Mouse (Mus musculus): ENCODE measurements around the gene Rbm20.
A peak's percentile ranks its signal among the peaks of the same experiment; 100 is the strongest.

Gene Rbm20

GRCm38 (mm10) chr19:53899941-53900610 is 223.0 kb downstream of the Rbm20 start:
- DNase-seq (ENCODE audit: low spot score in 2 of 2), result peak in 1 of 2 experiments; percentile 17

GRCm38 (mm10) chr19:53901931-53902738 is 225.0 kb downstream of the Rbm20 start:
- DNase-seq (ENCODE audit: low spot score in 2 of 2), result peak in 1 of 2 experiments; percentile 29

GRCm38 (mm10) chr19:53902739-53903487 is 225.8 kb downstream of the Rbm20 start:
- DNase-seq (ENCODE audit: low spot score in 2 of 2), result peak; percentile 98

GRCm38 (mm10) chr19:53903507-53904321 is 226.6 kb downstream of the Rbm20 start:
- peak; percentile 67 to 77 for DNase-seq (ENCODE audit: low spot score in 2 of 2)

GRCm38 (mm10) chr19:53904833-53905480 is 227.9 kb downstream of the Rbm20 start:
- DNase-seq (ENCODE audit: low spot score in 2 of 2), result peak in 1 of 2 experiments; percentile 17

GRCm38 (mm10) chr19:53906033-53906702 is 229.1 kb downstream of the Rbm20 start:
- DNase-seq (ENCODE audit: low spot score in 2 of 2), result peak in 1 of 2 experiments; percentile 17

- peak in 1 of 2 experiments; percentile 14 for DNase-seq (ENCODE audit: low spot score in 2 of 2)
These were observed 229.6 kb downstream of the Rbm20 start for GRCm38 (mm10) chr19:53906703-53907070.

- peak in 1 of 2 experiments; percentile 15 for DNase-seq (ENCODE audit: low spot score in 2 of 2)
These were observed 237.8 kb downstream of the Rbm20 start for GRCm38 (mm10) chr19:53914950-53915349.

Measured in right cerebral cortex, postnatal 10 days (tissue).